Mouse (Mus musculus): ENCODE measurements around the gene Ttc9. TPM values are rescaled to one million over a fixed set of nuclear protein-coding genes. Genes with fewer than 3 reads are reported as not detected.

The Ttc9 gene
- total RNA-seq, 4 experiments from 2014 or later: 4.3 to 6.0 (median 5.2) TPM

Other genes with a start within 250 kb of the Ttc9 start
- 1 to 10 TPM in 2 of 4 experiments, under 1 TPM in 2; 0.58 to 1.1 (median 0.97) TPM for gene Adam4, start 209.3 kb upstream of the Ttc9 start, total RNA-seq (2022)
- gene Cox16, start 146.1 kb upstream of the Ttc9 start, total RNA-seq (2022): 10 to 100 TPM; 88.2 to 98.9 (median 94.0) TPM
- gene Gm20498, start 98.3 kb upstream of the Ttc9 start, total RNA-seq (2022): 10 to 100 TPM; 40.4 to 48.1 (median 43.4) TPM
- gene Synj2bp, start 98.3 kb upstream of the Ttc9 start, total RNA-seq (2022): 10 to 100 TPM; 38.4 to 48.6 (median 42.5) TPM
- gene Adam21, start 62.8 kb upstream of the Ttc9 start, total RNA-seq (2022): under 1 TPM in 1 of 4 experiments, not detected in 3; 0.10 TPM
- gene Med6, start 36.2 kb upstream of the Ttc9 start, total RNA-seq (2022): 10 to 100 TPM in 3 of 4 experiments, 1 to 10 TPM in 1; 9.6 to 14.5 (median 13.0) TPM
- gene Map3k9, start 149.9 kb downstream of the Ttc9 start, total RNA-seq (2022): under 1 TPM; 0.07 to 0.22 (median 0.12) TPM
- 10 to 100 TPM; 47.1 to 67.9 (median 59.7) TPM for gene Pcnx, start 228.8 kb downstream of the Ttc9 start, total RNA-seq (2022)